Mouse (Mus musculus) bone marrow, adult 2 months (tissue): Measurements from ENCODE around the gene Fmnl1.

Experiments used
- CTCF ChIP-seq: fragments of 200-500 bp; IDR thresholded peaks from 2 replicates; pipeline ENCODE4 v1.5.1; 2011; ENCODE audit warnings: low read length, control low read depth; ENCODE audit not compliant: control insufficient read depth, insufficient read depth
- POLR2A ChIP-seq: fragments of 200-500 bp; IDR thresholded peaks from 2 replicates; pipeline ENCODE4 v1.6.1; 2011; ENCODE audit warnings: low read depth, mild to moderate bottlenecking, control low read depth, low read length, borderline replicate concordance; ENCODE audit not compliant: control insufficient read depth

DNA sequence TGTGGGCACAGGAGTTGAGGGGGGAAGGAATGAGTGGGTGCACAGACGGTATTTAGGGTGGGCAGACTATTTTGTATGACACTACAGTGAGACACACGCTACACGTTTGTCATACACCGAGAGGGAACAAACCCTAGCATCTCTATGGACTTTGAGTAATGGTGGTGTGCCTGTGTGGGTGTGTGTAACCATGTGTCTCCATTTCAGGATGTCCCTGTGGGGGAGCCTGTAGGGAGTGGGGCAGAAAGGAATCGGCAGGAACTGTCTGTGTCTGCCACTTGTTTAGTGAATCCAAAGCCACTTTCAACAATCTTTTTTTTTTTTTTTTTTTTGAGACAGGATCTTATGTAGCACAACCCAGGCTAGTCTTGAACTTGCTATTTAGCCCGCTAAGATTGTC is 35.3 kb downstream of the Fmnl1 start:
- no peak for TF ChIP-seq POLR2A
- TF ChIP-seq CTCF: no peak
